Mouse (Mus musculus) kidney, postnatal 4 days (tissue): Measurements from ENCODE around the gene Wdsub1.
A peak's percentile ranks its signal among the peaks of the same experiment; 100 is the strongest.

Experiments used
- DNase-seq, 2 experiments: peaks; one replicate each; pipeline ENCODE4 v3.0.0; 2021; ENCODE audit warnings: mixed read lengths in 2 of 2

Gene Wdsub1

GRCm38 (mm10) chr2:59841189-59841939 lies 41.0 kb downstream of the Wdsub1 start:
- DNase-seq, result peak; percentile 60 to 75

GRCm38 (mm10) chr2:59840191-59840590 lies 42.2 kb downstream of the Wdsub1 start:
- no peak for DNase-seq

- DNase-seq, result no peak
These were observed 42.6 kb downstream of the Wdsub1 start for GRCm38 (mm10) chr2:59839755-59840154.

GRCm38 (mm10) chr2:59838825-59839224 lies 43.6 kb downstream of the Wdsub1 start:
- peak in 1 of 2 experiments; percentile 62 for DNase-seq

- DNase-seq, result no peak
These were observed 50.6 kb downstream of the Wdsub1 start for GRCm38 (mm10) chr2:59831831-59832230.

GRCm38 (mm10) chr2:59830940-59831339 lies 51.5 kb downstream of the Wdsub1 start:
- DNase-seq, result no peak

- DNase-seq, result peak; percentile 47 to 67
These were observed 52.2 kb downstream of the Wdsub1 start for GRCm38 (mm10) chr2:59830151-59830550.

- DNase-seq, result peak in 1 of 2 experiments; percentile 22
These were observed 52.7 kb downstream of the Wdsub1 start for GRCm38 (mm10) chr2:59829718-59830117.

GRCm38 (mm10) chr2:59828777-59829508 lies 53.4 kb downstream of the Wdsub1 start:
- DNase-seq, result peak; percentile 63 to 76

- DNase-seq, result no peak
These were observed 54.2 kb downstream of the Wdsub1 start for GRCm38 (mm10) chr2:59828103-59828655.

- no peak for DNase-seq
These were observed 57.0 kb downstream of the Wdsub1 start for GRCm38 (mm10) chr2:59825380-59825779.

- DNase-seq, result peak in 1 of 2 experiments; percentile 54
These were observed 58.1 kb downstream of the Wdsub1 start for GRCm38 (mm10) chr2:59824289-59824688.

GRCm38 (mm10) chr2:59821044-59821443 lies 61.3 kb downstream of the Wdsub1 start:
- no peak for DNase-seq

- no peak for DNase-seq
These were observed 62.3 kb downstream of the Wdsub1 start for GRCm38 (mm10) chr2:59820088-59820487.

GRCm38 (mm10) chr2:59819415-59819814 lies 63.0 kb downstream of the Wdsub1 start:
- DNase-seq, result no peak

- no peak for DNase-seq
These were observed 63.7 kb downstream of the Wdsub1 start for GRCm38 (mm10) chr2:59818663-59819062.

GRCm38 (mm10) chr2:59814997-59815396 lies 67.4 kb downstream of the Wdsub1 start:
- DNase-seq, result no peak

GRCm38 (mm10) chr2:59813457-59813856 lies 68.9 kb downstream of the Wdsub1 start:
- DNase-seq, result no peak

GRCm38 (mm10) chr2:59812641-59813040 lies 69.8 kb downstream of the Wdsub1 start:
- DNase-seq, result no peak

- no peak for DNase-seq
These were observed 71.1 kb downstream of the Wdsub1 start for GRCm38 (mm10) chr2:59811247-59811646.

- DNase-seq, result no peak
These were observed 72.4 kb downstream of the Wdsub1 start for GRCm38 (mm10) chr2:59810039-59810438.

- no peak for DNase-seq
These were observed 73.8 kb downstream of the Wdsub1 start for GRCm38 (mm10) chr2:59808608-59809007.

- peak in 1 of 2 experiments; percentile 8 for DNase-seq
These were observed 76.4 kb downstream of the Wdsub1 start for GRCm38 (mm10) chr2:59806038-59806437.

- DNase-seq, result no peak
These were observed 76.8 kb downstream of the Wdsub1 start for GRCm38 (mm10) chr2:59805595-59805994.
